Mouse (Mus musculus): ENCODE data around the gene Ddx28. TPM values are rescaled to one million over a fixed set of nuclear protein-coding genes. Genes with fewer than 3 reads are reported as not detected.

Gene Ddx28
- 13.4 and 19.8 TPM in 2 replicates for polyA plus RNA-seq (2014; fragmentation: Nextera tagmentation; extraction: Ambion mirVana)

DNA sequence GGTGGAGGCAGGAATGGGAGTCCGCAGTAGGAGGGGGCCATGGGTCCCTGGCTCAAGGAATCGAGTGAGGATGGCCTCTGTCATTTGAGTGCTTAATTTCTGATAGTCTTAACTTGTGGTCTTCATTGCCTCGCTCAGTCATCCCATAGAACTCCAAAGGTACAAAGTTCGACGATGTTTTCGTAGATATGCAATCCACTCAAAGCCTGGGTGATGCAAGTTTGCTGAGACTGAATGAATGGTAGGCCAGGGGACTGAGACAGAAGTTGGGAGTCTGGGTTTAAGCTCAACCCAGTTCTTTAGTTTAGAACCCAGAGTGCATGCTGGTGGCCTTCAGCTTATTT is at the start of gene Ddx28:
Gene Ddx28, minus strand, starts transcription at position 240 of the 344 bp plus-strand sequence.
- peak within 1 kb of the TSS; percentile 43; the same call in 1 of the 2 replicates for H3K27ac ChIP-seq (ENCODE audit: low read depth, low read length)
- peaks cover 8% of the 10 kb centered on the region for H3K4me1 ChIP-seq (ENCODE audit: control insufficient read depth, insufficient read depth, low read length)
- peak within 1 kb of the TSS; percentile 86 for H3K9ac ChIP-seq (ENCODE audit: low read depth, low read length)
- ATAC-seq (ENCODE audit: low FRiP score, low TSS enrichment): no peak
- H3K36me3 ChIP-seq (ENCODE audit: control insufficient read depth, insufficient read depth, low read length): peaks cover 6% of the 10 kb centered on the region; the same call in 1 of the 2 replicates
- no peaks in the 10 kb centered on the region for H3K9me3 ChIP-seq (ENCODE audit: control insufficient read depth, low read length)
- no peaks in the 10 kb centered on the region for H3K27me3 ChIP-seq (ENCODE audit: control insufficient read depth, insufficient read depth, low read length)
- peak within 1 kb of the TSS; percentile 77 for H3K4me2 ChIP-seq (replicated peaks; ENCODE audit: low read depth, low read length)
- H3K4me3 ChIP-seq (ENCODE audit: low read length): peak within 1 kb of the TSS; percentile 92
- 1% methylated on average over 6 of the region's 6 CpGs for WGBS

DNA sequence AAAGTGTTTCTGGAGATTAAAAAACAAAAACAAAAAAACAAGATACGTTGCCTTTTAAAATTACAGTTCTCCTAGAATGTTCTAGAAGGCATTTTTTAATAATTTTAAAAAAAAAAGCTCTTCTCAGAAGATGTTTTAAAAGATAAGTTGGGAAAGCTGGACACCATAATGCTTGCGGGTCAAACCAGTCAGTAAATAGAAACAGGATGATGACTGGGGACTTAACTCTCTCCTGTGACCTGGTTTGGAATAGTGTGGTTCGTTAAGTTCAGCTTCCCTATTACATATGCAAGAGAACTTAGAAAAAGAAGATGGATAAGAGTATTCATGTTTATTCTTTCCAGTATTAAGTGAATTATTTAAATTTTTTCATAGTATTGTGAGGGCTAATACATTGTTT is 48.8 kb upstream of the Ddx28 start:
- Histone ChIP-seq H3K27me3 (ENCODE audit: control insufficient read depth, insufficient read depth, low read length) (no peaks in the 10 kb centered on the region), H3K36me3 (ENCODE audit: control insufficient read depth, insufficient read depth, low read length) (no peaks in the 10 kb centered on the region), H3K9ac (ENCODE audit: low read depth, low read length) (peak overlapping the region; percentile 92; the same call in 1 of the 2 replicates), H3K4me2 (replicated peaks; ENCODE audit: low read depth, low read length) (peak overlapping the region; percentile 60), H3K9me3 (ENCODE audit: control insufficient read depth, low read length) (no peaks in the 10 kb centered on the region), H3K27ac (ENCODE audit: low read depth, low read length) (no peak overlapping the region; the same call in 1 of the 2 replicates), H3K4me1 (ENCODE audit: control insufficient read depth, insufficient read depth, low read length) (peaks cover 15% of the 10 kb centered on the region), H3K4me3 (ENCODE audit: low read length) (peak overlapping the region; percentile 93)
- no peak for ATAC-seq (ENCODE audit: low FRiP score, low TSS enrichment)
- 5% methylated on average over 3 of the region's 3 CpGs for WGBS

DNA sequence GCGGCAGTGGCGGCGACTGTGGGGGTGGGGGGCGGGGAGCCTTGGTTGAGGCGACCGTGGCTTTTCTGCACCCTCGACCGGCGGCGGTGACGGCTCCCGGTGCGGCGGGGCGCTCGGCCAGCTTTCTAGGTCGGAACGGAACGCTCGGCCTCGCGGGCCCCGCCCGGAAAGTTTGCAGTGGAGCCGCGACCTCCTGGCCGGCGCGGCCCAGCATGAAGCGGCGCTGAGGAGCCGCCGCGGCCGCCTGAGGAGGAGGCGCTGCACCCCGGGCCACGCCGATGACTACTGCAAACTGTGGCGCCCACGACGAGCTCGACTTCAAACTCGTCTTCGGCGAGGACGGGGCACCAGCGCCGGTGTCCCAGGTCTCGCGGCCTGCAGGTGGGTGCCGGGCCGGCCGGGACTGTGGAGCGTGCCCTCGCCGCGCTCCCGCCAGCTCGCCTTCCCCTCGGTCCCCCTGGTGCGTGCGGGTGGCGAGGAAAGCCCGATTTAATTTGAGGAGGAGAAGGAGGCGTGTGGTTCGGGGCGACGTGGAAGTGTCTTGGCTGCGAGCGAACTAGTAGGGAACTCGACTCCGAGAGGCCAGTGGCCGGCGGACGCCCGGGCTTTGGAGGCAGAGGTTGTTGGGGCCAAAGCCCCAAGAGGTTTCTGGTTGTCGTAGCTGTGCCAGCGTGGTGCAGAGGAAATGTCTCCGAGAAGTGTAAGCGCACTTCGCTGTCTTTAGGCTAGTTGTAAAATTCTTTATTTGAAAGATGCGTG is 48.1 kb upstream of the Ddx28 start:
- peak; percentile 85 for ATAC-seq (ENCODE audit: low FRiP score, low TSS enrichment)
- Histone ChIP-seq H3K36me3 (ENCODE audit: control insufficient read depth, insufficient read depth, low read length) (no peaks in the 10 kb centered on the region), H3K4me2 (replicated peaks; ENCODE audit: low read depth, low read length) (peak overlapping the region; percentile 60), H3K9ac (ENCODE audit: low read depth, low read length) (peak overlapping the region; percentile 92), H3K27ac (ENCODE audit: low read depth, low read length) (peak overlapping the region; percentile 86), H3K9me3 (ENCODE audit: control insufficient read depth, low read length) (no peaks in the 10 kb centered on the region), H3K4me3 (ENCODE audit: low read length) (peak overlapping the region; percentile 93), H3K27me3 (ENCODE audit: control insufficient read depth, insufficient read depth, low read length) (no peaks in the 10 kb centered on the region), H3K4me1 (ENCODE audit: control insufficient read depth, insufficient read depth, low read length) (peaks cover 15% of the 10 kb centered on the region)
- WGBS: 0% methylated on average over 64 of the region's 83 CpGs

DNA sequence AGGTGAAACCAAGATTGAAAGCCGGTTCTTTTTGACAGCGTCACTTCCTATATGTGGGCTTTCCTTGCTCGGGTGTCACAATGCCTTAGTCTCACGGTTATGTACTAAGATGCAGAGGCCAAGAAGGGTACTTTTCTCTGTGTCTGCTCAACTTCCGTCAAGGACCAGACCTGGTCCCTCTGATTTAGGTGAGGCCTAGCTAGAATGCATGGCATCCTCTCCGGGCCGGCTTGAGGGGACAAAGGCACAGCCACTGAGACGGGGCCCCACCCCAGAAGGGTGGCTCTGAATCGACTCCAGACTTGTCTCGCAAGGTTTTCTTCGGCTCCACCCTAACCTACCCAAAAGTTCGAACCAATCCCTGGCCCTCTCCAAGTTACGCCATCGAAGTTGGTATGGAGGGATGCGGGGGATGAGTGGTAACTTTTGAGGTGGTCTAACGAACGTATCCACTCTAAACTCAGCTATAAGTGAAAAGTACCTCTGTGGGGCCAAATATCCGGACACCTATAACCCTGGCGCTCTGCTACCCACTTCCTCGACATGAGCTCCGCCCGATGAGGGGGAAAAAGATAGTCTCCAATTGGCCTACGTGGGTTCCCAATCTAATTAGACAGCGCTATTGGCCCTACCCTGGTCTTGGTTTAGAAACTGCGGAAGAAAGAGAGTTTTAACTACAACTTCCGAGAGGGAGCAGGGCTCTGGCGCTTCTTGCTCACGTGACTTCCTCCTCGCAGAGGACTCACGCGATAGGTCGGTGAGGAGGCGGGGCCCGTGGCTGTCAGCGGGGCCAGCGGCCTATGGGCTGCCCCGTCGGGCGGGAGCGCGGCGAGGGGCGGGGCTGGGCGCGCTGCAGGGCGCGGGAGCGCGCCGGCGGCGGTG is 47.3 kb upstream of the Ddx28 start, which contains the start of gene Nfatc3:
Gene Nfatc3, plus strand, starts transcription at position 110 of the 882 bp plus-strand sequence.
- Histone ChIP-seq H3K27me3 (ENCODE audit: control insufficient read depth, insufficient read depth, low read length) (no peaks in the 10 kb centered on the region), H3K9me3 (ENCODE audit: control insufficient read depth, low read length) (no peaks in the 10 kb centered on the region), H3K4me1 (ENCODE audit: control insufficient read depth, insufficient read depth, low read length) (peaks cover 15% of the 10 kb centered on the region), H3K4me3 (ENCODE audit: low read length) (peak within 1 kb of the TSS; percentile 93), H3K9ac (ENCODE audit: low read depth, low read length) (peak within 1 kb of the TSS; percentile 92), H3K36me3 (ENCODE audit: control insufficient read depth, insufficient read depth, low read length) (peaks cover 4% of the 10 kb centered on the region; the same call in 1 of the 2 replicates), H3K4me2 (replicated peaks; ENCODE audit: low read depth, low read length) (peak within 1 kb of the TSS; percentile 60), H3K27ac (ENCODE audit: low read depth, low read length) (peak within 1 kb of the TSS; percentile 86)
- WGBS: under 1% methylated on average over 52 of the region's 52 CpGs
- peak; percentile 98 for ATAC-seq (ENCODE audit: low FRiP score, low TSS enrichment)

DNA sequence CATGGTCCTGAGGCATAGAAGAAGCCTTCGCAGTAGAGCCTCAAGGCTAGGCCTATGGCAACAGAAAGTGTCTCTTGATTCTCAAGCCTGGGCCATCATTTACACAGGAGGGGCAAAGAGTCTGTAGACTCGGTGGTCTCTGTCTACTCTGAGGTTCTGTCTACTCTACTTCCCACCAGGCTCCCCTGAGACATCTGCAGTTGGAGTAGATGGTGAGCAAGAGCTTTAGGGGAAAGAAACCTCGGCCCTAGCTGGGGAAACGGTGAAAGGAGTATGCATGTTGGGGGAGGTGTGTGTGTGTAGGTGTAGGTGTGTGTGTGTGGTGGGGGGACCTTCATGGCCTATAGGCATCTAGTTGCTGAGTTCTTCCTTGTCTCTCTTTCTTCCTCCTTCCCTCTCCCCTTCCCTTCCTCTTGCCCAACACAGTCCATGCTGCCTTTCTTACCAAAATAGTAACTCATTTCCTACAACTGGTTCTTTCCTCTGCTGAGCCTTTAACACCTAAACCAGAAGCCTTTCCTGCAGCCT is 44.8 kb upstream of the Ddx28 start:
- WGBS: 90% methylated on average over 4 of the region's 4 CpGs
- peaks cover 13% of the 10 kb centered on the region for H3K4me1 ChIP-seq (ENCODE audit: control insufficient read depth, insufficient read depth, low read length)
- H3K9me3 ChIP-seq (ENCODE audit: control insufficient read depth, low read length): no peaks in the 10 kb centered on the region
- no peak for ATAC-seq (ENCODE audit: low FRiP score, low TSS enrichment)
- no peak overlapping the region for H3K27ac ChIP-seq (ENCODE audit: low read depth, low read length)
- no peak overlapping the region for H3K4me3 ChIP-seq (ENCODE audit: low read length)
- H3K4me2 ChIP-seq (replicated peaks; ENCODE audit: low read depth, low read length): no peak overlapping the region
- no peaks in the 10 kb centered on the region for H3K27me3 ChIP-seq (ENCODE audit: control insufficient read depth, insufficient read depth, low read length)
- H3K9ac ChIP-seq (ENCODE audit: low read depth, low read length): no peak overlapping the region
- H3K36me3 ChIP-seq (ENCODE audit: control insufficient read depth, insufficient read depth, low read length): peaks cover 19% of the 10 kb centered on the region

DNA sequence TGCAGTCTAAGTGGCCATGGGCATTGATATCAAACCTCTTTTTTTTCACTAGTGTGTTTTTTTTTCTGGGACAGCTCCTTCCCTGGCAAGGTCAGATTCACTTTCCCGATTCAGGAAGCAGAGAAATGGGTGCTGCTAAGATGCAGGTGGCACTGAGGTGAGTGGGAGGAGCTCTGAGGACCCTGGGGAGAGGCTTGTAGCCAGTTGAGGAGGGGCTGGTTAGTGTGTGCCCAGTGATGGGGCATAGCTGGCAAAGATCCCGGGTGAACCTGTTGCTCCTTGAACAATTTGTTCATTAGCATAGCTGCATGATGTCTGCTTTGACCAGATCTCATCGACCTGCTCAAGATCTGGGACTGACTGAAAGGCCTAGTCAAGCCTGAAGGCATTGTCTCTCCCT is 43.4 kb upstream of the Ddx28 start:
- peaks cover 22% of the 10 kb centered on the region for H3K36me3 ChIP-seq (ENCODE audit: control insufficient read depth, insufficient read depth, low read length)
- no peaks in the 10 kb centered on the region for H3K27me3 ChIP-seq (ENCODE audit: control insufficient read depth, insufficient read depth, low read length)
- WGBS: 58% methylated on average over 3 of the region's 3 CpGs
- H3K4me1 ChIP-seq (ENCODE audit: control insufficient read depth, insufficient read depth, low read length): peaks cover 7% of the 10 kb centered on the region
- no peak overlapping the region for H3K27ac ChIP-seq (ENCODE audit: low read depth, low read length)
- H3K9me3 ChIP-seq (ENCODE audit: control insufficient read depth, low read length): no peaks in the 10 kb centered on the region
- no peak for ATAC-seq (ENCODE audit: low FRiP score, low TSS enrichment)
- no peak overlapping the region for H3K4me2 ChIP-seq (replicated peaks; ENCODE audit: low read depth, low read length)
- no peak overlapping the region for H3K4me3 ChIP-seq (ENCODE audit: low read length)
- no peak overlapping the region for H3K9ac ChIP-seq (ENCODE audit: low read depth, low read length)

DNA sequence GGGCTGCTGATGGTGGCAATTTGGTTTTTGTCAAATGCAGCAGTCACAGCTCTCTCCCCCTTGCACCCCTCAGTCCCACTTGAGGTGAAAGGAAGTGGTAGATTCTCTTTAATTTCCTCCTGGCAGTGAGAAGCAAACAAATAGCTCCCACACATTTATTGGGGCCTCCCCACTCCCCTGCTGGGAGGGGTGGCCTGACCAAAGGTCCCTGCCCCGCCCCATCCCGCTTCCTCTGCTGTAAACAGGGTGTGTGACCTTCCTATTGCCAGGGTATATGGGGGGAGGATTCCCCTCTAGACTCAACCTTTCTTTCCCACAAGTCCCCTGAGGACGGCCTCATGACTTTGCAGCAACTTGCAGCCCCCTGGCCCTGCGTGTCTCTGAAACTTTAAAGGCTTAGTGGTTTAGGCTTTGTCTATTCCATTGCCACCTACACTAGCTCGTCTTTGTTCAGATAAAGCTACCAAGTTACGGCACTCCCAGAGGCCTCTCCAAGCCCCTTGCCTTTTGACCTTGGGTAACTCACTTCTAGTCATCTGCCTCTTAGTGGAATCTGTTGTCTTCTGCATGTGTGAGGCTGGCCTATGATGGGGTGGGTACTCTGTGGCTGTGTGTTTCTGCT is 42.6 kb upstream of the Ddx28 start:
- 24% methylated on average over 6 of the region's 6 CpGs for WGBS
- Histone ChIP-seq H3K27ac (ENCODE audit: low read depth, low read length) (no peak overlapping the region), H3K4me1 (ENCODE audit: control insufficient read depth, insufficient read depth, low read length) (peaks cover 7% of the 10 kb centered on the region), H3K4me2 (replicated peaks; ENCODE audit: low read depth, low read length) (no peak overlapping the region), H3K4me3 (ENCODE audit: low read length) (no peak overlapping the region), H3K36me3 (ENCODE audit: control insufficient read depth, insufficient read depth, low read length) (peaks cover 22% of the 10 kb centered on the region), H3K27me3 (ENCODE audit: control insufficient read depth, insufficient read depth, low read length) (no peaks in the 10 kb centered on the region), H3K9ac (ENCODE audit: low read depth, low read length) (no peak overlapping the region), H3K9me3 (ENCODE audit: control insufficient read depth, low read length) (no peaks in the 10 kb centered on the region)
- no peak for ATAC-seq (ENCODE audit: low FRiP score, low TSS enrichment)

DNA sequence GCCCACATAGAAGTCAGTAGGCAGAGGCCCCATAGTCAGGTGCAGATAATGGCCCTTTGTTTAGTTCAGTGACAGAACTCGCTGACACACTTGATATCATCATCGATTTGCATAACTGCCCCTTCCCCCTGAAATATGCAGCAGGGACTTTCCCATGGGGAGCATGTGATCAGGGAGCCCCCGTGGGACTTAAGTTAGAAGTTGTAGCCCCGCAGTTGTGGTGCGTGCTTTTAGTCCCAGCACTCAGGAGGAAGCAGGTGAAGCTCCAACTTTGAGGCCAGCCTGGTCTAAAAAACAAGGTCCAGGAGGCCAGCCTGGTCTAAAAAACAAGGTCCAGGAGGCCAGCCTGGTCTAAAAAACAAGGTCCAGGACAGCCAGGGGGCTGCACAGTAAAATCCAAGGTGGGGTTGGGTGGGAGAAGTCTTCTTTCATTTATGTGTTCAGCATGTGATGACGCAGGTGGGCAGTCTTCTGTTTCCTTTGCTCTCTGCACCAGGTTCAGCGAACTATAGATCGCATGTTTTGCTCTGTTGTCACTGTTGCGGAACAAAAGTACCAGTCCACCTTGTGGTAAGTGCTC is 40.9 kb upstream of the Ddx28 start:
- ATAC-seq (ENCODE audit: low FRiP score, low TSS enrichment): no peak
- no peaks in the 10 kb centered on the region for H3K27me3 ChIP-seq (ENCODE audit: control insufficient read depth, insufficient read depth, low read length)

More for the DNA sequence above, 40.9 kb upstream of the Ddx28 start:
- WGBS: 87% methylated on average over 9 of the region's 9 CpGs
- H3K4me2 ChIP-seq (replicated peaks; ENCODE audit: low read depth, low read length): no peak overlapping the region
- no peak overlapping the region for H3K4me3 ChIP-seq (ENCODE audit: low read length)
- no peak overlapping the region for H3K27ac ChIP-seq (ENCODE audit: low read depth, low read length)
- peaks cover 22% of the 10 kb centered on the region for H3K36me3 ChIP-seq (ENCODE audit: control insufficient read depth, insufficient read depth, low read length)
- H3K9ac ChIP-seq (ENCODE audit: low read depth, low read length): no peak overlapping the region
- H3K4me1 ChIP-seq (ENCODE audit: control insufficient read depth, insufficient read depth, low read length): no peaks in the 10 kb centered on the region
- no peaks in the 10 kb centered on the region for H3K9me3 ChIP-seq (ENCODE audit: control insufficient read depth, low read length)
